Mouse (Mus musculus): ENCODE data around the gene Yars2.

- TF ChIP-seq CTCF (IDR thresholded peaks at IDR 0.05; ENCODE audit: borderline replicate concordance, insufficient read depth, low read depth, low read length) (no peak), POLR2A (IDR thresholded peaks at IDR 0.05; ENCODE audit: borderline replicate concordance, insufficient read depth, low read length) (no peak)
These were observed 29.0 kb upstream of the Yars2 start for GRCm38 (mm10) chr16:16273752-16274151.
